Mouse (Mus musculus): Measurements from ENCODE around the gene Dscam.

- no peak for TF ChIP-seq CTCF (IDR thresholded peaks at IDR 0.05; ENCODE audit: low read depth, low read length)
- TF ChIP-seq POLR2A (IDR thresholded peaks at IDR 0.05; ENCODE audit: insufficient read depth, low read length): no peak
- no peak for TF ChIP-seq EP300 (IDR thresholded peaks at IDR 0.05; ENCODE audit: insufficient read depth, low read depth, low read length)
Measured at GRCm38 (mm10) chr16:97194630-97195029, 24.1 kb upstream of the Dscam start.
